Mouse (Mus musculus): ENCODE results near the gene Dhdds.

The Dhdds gene

DNA sequence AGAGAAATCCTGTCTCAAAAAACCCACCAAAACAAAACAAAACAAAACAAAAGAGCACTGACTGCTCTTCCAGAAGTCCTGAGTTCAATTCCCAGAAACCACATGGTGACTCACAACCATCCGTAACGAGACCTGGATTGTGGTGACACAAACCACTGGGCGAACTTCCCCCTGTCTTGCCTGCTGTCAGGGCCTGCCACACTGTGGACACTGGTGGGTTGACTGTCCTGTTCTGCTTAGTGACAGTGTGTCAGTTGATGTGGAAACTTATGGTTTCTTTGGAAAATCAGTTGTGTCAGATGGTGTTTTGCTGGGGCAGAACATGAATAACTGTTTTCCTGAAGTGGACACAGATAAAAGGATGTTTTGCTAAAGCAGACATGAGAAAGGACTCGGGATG lies 58.0 kb downstream of the Dhdds start:
- DNase-seq, result no peak

DNA sequence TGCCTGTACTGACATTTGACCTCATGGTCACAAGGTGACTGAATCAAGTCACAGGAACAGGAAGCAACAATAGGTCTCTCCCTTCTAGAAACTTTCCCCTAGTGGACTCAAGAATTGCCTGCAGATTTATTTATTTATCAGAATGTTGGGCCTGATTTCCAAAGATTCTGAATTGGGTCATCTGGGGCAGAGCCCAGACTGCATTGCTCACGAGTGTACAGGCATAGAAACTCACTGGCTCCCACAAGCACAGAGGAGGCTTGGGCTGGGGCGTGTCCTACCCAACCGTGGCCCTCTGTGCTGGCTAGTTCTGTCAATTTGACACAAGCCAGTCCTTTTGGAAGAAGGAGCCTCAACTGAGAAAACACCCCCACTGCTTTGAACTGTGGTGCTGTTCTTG lies 59.1 kb downstream of the Dhdds start:
- DNase-seq, result peak; percentile 19

DNA sequence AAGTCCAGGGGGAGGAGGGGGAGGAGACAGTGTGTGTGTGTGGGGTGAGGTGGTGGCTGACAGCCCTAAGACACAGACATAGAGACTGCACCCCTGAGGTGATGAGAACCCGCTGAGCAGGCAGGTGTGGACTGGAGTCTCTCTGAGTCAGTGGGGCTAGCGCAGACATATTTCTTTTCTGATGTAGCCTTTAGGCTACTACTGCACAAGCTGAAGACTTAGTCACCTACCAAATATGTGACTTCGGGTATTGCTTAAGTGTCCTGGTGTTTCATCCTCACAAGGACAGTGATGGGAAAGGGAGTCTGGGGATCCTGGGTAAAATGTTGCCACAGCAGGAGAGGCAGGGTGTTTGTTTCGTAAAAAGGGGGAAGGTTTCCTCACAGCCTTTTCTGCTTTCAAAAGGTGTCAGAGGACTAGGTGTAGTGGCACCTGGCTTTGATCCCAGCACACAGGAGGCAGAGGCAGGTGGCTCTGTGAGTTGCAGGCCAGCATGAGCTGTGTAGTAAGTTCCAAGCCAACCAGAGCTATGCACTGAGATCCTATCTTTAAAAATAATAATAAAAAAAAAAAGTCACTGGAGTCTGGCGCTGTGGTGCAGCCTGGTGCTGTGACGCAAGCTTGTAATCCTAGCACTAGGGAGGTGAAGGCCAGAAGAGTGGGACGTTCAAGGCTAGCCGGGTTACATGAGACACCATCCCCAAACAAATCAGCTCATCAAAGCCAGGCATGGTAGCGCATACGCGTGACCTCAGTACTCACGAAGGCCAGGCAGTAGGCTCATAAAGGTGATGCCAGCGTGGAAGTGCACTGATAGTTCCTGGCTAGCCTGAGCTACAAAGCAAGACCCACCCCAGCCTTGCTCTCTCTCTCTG lies 60.1 kb downstream of the Dhdds start:
- DNase-seq, result no peak

DNA sequence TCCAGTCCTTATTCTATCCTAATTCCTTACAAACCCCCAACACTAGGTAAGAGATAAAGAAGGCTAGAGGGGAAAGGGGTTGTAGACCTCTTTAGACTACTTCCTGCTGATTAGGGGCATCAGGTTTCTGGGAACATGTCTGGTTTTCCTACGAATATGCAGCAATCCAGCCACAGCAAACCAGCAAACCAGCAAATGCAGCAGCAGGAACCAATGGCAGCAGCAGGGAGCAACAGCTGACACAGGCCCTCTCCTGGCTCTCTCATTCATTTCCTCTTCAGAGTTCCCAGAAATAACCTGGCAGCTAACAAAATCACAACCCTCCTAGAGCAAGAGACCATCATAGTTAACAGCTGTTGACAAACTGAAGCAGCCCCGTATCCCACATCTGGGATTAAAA lies 62.6 kb downstream of the Dhdds start:
- DNase-seq, result no peak

DNA sequence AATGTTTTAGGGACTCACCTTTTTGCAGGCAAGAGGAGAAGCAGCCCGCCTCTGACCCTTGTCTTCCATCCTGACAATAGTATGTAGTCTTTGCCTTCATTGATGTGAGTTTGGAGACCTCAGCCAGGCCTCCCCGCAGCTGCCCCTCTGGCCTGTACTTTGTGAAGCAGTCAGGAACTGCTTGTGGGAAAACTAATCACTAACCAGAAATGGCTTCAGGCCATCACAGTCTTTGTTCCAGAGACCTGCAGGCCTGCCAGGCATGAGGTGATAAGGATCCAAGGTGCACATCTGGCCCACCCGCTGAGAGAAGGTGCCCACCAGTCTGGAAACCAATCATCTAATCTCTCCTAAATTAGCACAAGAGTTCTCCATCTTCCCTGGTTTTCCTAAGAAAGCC lies 68.9 kb downstream of the Dhdds start:
- no peak for DNase-seq

DNA sequence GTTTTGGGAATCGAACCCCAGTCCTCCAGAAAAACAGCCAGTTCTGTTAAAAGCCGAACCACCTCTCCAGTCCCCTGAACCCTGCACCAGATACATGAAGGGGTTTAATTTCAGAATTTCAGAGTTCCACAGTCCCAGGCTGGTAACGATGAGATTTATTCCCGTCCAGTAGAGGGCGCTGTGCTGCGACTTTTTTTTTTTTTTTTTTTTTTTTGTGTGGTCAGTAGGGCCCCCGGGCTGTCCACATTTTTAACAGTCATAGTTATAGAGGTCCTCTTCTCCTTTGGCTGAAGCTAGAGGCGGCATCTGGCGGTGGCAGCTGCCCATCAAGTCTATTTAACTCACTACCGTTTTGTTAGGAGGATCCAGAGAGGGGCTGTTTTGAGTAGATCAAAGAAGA lies 69.4 kb downstream of the Dhdds start:
- DNase-seq, result peak; percentile 20

DNA sequence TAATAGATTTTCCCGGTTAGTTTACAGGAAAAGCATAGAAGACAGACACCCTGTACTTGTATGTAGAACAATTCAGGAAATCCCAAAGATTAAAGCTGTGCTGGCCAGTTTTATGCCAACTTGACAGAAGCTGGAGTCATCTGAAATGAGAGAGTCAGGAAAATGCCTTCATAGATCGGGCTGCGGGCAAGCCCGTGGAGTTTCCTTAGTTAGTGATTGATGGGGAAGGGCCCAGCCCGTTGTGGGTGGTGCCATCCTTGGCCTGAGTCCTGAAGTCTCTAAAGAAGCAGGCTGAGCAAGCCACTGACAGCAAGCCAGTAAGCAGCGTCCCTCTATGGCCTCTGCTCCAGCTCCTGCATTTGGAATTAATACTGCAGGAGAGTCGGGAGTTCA lies 71.4 kb downstream of the Dhdds start:
- peak; percentile 57 for DNase-seq

DNA sequence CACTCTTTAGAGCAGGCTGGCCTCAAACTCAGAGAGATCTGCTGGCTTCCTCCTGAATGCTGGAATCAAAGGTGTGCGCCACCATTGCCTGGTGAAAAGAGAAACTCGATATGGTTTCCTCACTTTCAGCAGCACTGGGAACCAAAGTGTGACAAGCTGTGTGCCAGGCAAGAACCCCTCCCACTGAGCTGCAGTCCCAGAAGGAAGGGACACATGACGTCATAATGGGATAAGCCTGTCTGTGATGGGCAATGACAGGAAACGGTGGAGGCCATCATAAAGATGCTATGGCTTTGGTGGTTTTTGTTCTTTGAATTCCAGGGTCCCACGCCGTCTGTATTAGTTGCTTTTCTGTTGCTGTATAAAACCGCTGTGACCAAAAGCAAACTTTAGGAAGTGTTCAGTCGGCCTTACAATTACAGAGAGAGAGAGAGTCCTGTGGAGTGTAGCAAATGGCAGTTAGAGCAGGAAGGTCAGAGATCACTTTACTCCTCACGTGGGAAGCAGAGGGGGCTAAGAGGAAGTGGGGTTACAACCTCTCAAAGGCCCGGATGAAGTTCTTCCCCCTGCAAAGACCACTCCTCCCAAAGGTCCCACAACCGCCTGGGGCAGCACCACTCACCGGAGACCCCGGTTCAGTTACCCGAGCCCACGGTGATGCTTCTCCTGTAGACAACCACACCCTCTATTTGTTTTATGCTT lies 72.0 kb downstream of the Dhdds start:
- DNase-seq, result peak; percentile 48

DNA sequence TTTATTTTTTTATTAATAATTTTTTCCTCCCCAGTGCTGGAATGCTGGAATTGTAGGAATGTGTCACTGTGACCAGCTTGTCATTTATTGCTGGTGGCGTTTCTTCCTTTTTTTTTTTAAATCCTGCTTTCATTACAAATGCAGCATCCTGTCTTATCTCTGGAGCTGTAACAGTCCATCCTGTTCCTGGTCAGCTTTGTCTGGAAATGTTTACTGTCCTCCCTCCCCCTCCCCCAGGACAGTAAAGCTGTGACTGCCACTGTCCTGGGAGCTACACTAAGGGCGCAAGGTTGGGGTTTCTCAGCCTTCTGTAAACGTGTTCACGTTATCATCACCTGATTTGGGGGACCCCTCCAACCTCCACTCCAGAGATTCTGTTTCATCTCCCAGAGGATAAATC lies 75.5 kb downstream of the Dhdds start:
- DNase-seq, result peak; percentile 58

DNA sequence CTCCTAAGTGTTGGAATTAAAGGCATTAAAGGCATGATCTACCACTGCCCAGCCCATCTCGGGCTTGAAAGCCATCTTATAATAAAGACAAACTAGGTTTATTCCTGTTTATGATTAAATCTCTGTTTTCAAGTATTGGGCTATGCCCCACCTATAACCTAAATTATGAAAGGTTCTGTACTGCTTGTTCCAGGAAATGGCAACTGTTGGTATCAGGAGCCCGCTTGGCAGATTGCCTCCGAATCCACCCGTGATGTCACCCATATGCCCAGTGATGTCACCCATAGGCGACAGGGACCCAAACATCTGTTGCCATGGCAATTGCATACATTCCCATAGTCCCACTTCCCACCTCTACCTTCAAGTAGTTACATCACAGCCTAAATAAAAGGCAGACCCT lies 77.0 kb downstream of the Dhdds start:
- no peak for DNase-seq
